Mouse (Mus musculus) retina, postnatal 1 day (tissue): ENCODE measurements around the gene Hist1h4i.
"Not testable (repeated sequence)": the region's sequence is repeated elsewhere in the genome, so short reads cannot be mapped to it uniquely, and the experiment has no call there.

Source experiments
- DNase-seq: peaks from one replicate; pipeline ENCODE4 v3.0.0-alpha.2; 2012

Hist1h4i gene

DNA sequence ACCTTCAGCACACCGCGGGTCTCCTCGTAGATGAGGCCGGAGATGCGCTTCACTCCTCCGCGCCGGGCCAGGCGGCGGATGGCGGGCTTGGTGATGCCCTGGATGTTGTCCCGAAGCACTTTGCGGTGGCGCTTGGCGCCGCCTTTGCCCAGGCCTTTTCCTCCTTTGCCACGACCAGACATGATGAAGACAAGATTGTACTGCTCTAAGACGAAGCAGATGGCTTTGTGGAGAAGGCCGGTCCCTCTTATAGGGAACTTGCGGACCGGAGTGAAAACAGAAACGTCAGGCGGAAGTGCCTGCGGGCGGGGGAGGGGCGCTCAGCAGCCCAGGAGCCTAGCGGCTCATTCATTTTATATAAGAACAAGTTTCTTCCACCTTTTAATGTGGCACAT is at the start of gene Hist1h4i:
Hist1h4i (minus strand) TSS at position 221 of the 395 bp plus-strand sequence.
- peak; percentile 96 for DNase-seq

DNA sequence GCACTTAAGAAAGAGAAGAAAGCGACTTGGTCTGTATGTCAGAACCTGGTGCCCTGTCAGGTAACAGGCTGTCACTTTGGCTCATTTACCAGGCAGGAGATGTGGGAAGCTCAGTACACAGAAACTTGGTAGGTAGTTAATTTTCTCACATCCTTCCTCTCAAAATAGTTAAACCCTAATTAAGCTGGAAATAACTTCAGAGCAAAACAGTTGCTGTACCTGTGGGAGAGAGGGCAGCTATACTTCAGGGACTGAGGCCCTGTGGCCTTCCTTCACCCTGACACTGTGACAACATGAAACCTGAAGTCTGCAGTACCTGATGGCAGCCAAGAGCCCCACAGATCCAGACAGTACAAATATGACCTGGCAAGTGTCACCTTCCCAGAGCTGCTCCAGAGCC is 43.0 kb upstream of the Hist1h4i start, which contains the start of gene Vmn1r188:
Vmn1r188 (plus strand) TSS at position 301 of the 400 bp plus-strand sequence.
- not testable (repeated sequence) for DNase-seq

DNA sequence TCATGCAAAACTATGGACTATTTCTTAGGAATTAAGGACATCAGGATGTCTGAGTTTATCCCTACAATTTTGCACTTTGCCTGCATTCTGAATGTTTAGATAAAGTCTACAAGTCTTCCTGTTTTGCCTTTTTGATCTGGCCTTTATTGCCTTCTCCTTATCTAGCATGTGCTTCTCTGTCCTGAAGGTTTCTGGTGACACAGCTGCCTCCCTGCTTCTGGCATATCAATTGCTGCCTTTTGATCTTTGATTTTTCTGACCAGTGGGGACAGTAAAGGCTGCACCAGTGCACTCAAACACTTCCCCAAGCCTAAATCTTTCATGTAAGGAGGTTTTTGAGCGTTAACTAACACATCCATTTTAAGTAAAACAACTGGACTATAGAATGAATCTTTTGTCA is 22.3 kb upstream of the Hist1h4i start:
- DNase-seq: no peak

DNA sequence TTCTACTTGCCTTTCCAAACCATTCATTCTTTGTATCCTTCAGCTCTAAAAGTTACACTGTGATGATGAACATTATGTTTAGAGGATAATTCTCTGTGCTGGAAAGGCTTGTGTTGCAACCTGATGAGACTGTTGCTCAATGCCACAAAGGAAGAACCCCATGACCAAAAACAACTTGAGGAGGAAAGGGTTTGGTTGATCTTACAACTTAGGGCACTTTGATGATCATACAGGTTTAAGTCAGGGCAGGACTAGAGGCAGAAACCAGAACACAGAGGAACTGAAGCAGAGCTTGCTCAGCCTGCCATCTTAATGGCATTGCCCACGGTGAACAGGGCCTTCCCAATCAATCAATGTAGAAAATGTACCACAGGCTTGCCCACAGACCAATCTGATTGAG is 20.3 kb upstream of the Hist1h4i start:
- no peak for DNase-seq

DNA sequence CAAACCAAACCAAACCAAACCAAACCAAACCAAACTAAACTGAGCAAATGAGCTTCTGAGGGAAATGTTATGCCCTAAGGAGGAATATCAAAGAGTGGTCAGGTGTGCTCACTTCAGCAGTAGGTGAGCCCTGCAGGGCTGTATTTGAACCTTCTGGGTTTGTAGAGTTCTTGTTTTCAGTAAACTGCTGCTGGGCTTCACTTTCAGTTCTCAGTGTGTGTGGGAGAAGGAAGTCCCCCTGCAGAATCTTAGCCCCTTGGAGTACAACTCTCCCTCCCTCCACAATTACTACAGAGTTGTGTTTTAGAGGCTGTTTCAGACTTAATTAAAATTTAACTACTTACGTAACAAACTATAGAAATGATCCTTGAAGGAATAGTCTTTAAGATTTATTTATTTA is 12.6 kb upstream of the Hist1h4i start:
- DNase-seq: no peak

DNA sequence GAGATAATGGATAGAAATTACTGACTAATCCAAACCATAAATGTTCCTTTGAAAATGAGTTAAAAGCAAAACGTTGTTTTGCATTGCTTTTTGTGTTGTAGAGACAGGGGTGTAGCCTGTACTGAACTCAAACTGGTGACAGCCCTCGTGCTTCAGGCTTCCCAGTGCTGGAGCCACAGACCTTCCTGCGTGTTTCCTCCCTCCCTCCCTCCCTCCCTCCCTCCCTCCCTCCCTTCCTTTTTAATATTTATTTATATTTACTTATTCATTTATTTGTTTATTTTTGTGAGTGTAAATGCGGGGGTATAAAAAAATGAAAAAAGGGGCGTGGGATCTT is 10.3 kb upstream of the Hist1h4i start:
- DNase-seq: no peak

DNA sequence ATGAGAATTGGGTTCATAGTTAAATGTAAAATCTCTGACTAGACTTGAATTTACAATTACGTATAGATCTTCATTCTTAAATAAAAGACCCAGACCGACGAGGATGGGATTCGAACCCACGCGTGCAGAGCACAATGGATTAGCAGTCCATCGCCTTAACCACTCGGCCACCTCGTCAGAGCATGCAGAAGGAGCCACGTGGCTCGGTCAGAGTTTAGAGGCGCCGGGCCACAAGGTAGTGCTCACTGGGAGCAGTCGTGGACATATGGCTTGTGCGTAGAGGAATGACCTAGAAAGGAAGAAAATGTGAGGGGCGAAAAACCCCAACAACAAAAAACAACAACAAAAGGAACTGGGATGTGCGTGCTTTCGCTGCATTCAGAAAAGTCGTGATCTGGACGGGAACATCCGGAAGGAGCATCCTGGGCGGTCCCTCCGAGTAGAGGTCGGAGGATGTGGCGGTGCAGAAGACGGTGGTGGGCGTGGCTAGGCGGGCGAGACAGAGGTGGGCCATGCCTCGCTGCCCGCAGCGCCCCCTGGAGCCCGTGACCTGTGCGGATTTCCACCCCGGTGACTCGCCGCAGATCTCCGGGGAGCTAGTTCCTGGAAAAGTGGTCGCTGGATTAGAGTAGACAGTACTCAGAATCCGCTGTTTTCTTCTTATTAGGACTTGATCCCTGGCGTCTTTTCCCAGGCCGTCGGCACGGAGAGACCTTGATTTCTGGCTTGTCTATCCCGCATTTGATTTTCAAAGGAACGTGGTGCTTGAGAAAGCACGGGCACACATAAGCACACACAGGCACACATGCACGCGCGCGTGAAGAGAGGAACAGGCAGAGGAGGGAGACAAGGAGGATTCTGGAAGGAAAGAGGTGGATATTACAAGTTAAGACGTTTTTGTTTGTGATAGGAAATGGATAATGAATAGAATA is 9.7 kb upstream of the Hist1h4i start:
- peak; percentile 95 for DNase-seq

DNA sequence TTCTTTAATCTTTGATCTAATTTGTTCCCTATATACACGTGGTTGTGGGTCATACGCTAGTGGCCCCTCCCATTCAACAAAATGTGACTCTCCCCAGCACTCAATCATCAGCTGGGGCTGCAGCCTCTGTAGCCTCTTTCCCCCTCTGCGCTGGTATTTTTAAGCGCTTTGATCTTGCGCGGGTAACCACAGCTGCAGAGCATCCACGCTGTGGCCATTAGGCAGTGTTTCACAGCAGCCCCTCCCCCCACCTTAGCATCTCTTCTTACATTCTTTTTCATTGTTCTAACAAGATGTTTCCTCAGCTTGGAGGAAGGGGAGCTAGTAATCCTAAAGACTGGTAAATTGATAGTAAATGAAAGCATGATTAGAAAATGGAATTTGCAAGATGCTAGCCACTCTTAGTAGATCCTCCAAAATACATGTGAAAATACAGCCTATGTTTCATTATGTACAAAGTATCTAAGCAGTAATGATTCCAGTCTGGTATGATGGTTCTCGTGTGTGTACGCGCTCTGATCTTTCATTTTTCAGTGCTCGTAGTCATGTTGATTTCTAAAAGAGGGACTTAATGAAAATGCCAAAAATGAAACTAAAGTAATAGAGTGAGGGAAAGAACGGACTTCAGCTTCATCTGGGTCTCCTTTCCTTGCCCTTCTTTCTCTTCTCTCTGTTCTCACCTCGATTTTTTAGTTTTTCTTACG is 8.7 kb upstream of the Hist1h4i start:
- peak; percentile 86 for DNase-seq

DNA sequence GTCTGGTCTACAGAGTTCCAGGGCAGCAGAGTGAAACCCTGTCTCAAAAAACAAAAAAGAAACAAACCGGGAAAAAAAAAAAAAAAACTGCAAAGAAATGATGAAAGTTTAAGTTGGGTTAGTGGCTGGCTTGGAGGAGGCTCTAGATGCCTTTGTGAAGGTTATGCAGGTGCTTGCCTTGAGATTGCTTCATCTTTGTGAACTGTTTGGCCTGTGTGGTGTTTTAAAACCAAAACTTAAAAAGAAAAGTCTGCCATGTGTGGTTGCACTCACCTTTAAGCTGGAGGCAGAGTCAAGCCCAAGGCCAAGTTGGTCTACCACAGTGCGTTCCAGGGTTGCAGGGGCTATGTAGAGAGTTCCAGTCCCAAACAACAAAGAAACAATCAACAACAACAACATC is 7.9 kb upstream of the Hist1h4i start:
- no peak for DNase-seq

DNA sequence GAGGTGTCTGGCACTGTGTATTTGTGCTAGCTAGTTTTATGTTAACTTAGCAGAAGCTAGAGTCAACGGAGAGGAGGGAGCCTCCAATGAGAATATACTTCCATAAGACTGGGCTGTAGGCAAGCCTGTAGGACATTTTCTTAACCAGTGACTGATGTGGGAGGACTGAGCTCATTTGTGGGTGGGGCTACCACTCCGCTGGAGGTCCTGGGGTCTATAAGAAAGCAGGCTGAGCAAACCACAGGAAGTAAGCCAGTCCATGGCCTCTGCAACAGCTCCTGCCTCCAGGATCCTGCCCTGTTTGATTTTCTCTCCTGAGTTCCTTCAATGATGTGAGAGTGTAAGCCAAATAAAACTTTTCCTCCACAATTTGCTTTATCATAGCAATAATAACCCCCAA is 4.1 kb upstream of the Hist1h4i start:
- no peak for DNase-seq

DNA sequence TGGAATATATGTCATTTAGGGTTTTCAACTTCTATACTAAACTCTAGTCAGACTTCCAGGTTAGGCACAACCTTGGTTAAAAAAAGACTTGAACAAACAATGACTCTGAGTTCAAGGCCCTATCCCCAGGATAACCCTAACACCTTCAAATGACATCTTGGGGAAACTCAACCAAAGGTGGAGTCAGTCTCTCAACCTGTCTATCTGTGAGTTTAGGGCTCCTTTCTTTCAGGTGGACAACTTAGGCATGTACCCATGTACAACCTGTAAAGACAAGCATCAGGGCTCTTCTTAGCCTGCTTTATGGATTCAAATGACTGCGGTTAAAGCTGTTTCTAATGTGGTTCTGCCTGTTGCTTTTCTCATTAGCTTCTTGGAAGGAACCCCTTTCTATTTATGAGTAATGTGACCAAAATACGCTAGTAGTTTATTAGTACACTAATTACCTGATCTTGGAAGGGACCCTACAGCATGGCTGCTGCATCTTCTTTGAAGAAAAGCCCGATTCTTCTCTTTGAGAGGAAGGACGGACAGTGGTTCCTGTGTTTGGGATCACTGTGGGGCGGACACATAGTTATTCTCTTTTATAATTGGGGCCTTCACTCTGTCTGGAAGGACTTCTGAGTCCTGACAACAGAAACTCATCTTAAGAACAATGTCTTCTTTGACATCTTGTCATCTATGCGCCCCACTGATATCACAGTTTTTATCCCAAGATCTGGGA is 3.4 kb upstream of the Hist1h4i start:
- no peak for DNase-seq

DNA sequence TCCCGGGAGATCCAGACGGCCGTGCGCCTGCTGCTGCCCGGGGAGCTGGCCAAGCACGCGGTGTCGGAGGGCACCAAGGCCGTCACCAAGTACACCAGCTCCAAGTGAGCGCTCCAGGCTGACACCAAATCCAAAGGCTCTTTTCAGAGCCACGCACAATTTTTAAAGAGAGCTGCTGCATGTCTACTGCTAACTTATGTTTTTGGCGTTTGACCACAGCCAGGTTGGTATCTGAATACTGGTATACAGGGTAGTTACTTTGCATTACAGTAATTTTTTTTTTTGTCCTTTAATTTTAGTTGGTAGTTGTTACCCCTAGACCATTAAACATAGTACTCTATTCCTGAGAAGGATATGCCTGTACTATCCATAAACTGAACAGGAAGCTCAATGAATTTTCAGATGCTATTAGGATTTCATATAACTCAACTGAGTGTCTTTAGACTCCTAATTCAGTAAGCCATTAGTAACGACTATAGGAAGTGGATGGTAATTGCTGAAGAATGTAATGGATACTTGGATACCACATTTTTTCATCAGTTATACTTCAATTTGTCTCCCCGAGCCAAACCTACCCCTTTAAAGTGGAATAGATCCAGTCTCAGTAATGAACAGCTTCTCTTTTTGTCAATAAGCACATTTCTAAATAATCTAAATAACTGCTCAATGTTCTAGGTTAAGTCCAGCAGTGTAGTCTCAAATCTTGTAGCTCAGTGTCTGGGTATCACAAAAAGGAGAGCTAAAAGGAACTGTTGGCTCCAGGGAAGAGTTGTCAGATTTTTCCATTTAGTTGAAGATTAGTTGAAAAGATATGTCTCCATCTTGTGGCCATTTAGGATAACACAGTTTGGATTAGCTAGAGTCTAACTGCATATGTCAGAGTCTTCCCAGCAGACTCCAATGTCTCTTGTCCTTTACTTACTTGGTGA is 2.6 kb upstream of the Hist1h4i start:
- DNase-seq: peak; percentile 85

DNA sequence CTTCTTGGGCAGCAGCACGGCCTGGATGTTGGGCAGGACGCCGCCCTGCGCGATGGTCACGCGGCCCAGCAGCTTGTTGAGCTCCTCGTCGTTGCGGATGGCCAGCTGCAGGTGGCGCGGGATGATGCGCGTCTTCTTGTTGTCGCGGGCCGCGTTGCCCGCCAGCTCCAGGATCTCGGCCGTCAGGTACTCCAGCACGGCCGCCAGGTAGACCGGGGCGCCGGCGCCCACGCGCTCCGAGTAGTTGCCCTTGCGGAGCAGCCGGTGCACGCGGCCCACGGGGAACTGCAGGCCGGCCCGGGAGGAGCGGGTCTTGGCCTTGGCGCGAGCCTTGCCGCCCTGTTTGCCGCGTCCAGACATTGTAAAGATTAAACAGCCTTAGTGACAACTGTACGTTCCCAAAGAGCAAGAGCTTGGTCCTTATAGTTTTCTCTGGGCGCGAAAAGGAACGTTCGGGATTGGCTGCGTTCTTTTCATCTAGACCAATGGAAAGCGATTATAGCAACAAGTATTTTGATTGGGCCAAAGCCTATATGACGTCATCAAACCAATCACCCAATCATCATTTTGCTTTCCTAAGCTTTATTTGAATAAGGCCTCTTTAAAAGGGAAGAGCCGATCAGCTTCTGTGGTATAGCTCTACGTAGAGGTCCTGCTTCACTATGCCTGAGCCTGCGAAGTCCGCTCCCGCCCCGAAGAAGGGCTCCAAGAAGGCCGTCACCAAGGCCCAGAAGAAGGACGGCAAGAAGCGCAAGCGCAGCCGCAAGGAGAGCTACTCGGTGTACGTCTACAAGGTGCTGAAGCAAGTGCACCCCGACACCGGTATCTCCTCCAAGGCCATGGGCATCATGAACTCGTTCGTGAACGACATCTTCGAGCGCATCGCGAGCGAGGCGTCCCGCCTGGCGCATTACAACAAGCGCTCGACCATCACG is 1.7 kb upstream of the Hist1h4i start, which contains the start of the genes Hist1h2ag and Hist1h2bj:
Hist1h2ag (minus strand) TSS at position 377 of the 935 bp plus-strand sequence.
Hist1h2bj (plus strand) TSS at position 647 of the 935 bp plus-strand sequence.
- peak; percentile 100 for DNase-seq

DNA sequence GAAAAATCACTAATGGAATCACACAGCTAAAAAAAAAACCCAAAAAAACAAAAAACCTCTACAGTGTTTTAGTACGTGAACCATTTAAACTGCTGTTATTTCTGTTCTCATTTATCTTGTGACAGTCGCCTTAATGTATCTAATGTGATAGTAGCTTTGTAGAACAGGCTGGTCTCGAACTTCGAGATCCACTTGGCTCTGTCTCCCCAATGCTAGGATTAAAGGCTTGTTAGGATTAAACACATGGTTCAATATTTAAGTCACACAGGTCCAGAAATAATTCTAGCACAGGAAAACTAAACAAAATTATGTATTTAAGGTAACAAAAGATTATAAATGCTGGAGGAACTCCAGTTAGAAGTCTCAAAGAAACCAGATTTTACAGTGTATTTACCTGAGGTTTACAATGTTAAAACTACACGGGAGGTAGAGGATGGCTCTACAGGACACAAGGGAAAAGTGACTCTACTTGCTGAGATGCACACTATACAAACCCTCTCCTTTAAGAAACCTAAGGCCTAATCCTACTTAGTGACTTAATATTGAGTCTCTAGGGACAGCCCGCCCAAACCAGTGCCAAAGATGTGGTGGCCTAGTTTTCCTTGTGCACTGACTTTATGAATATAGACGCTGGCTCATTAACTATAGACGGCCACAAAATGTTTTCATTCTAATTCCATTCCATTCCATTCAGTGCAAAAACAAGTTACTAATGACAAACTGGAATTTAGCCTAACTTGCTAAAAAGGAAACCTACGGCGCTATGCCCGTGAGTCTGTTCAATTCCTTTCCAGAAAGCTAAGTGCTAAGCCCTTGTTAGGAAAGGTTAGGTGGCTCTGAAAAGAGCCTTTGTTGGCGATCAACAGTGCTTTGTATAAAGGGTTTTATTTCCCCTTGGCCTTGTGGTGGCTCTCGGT is 747 bp upstream of the Hist1h4i start:
- peak; percentile 54 for DNase-seq

DNA sequence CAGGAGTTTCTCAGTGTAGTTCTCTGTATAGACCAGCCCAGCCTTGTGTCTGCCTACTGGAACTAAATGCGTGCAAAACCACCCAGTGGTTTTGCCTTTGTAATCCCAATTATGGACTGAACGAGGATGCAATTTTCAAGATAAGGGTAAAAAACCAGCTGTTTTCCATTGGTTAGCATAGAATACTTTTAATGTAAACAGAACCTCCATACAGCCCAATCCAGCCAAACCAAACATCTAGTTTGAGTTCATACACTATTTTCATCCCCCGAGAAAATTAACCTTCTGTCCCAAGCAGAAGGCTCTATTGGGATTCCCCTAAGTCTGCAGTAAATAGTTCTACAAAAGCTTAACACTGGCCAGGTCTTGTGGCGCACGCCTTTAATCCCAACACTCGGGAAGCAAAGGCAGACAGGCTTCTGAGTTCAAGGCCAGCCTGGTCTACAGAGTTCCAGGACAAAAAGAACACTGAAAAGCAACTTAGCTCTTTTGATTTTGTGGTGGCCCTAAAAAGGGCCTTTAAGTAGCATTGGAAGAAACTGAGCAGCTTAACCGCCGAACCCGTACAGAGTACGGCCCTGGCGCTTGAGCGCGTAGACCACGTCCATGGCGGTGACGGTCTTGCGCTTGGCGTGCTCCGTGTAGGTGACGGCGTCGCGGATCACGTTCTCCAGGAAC is 559 bp downstream of the Hist1h4i start:
- DNase-seq: peak; percentile 69

DNA sequence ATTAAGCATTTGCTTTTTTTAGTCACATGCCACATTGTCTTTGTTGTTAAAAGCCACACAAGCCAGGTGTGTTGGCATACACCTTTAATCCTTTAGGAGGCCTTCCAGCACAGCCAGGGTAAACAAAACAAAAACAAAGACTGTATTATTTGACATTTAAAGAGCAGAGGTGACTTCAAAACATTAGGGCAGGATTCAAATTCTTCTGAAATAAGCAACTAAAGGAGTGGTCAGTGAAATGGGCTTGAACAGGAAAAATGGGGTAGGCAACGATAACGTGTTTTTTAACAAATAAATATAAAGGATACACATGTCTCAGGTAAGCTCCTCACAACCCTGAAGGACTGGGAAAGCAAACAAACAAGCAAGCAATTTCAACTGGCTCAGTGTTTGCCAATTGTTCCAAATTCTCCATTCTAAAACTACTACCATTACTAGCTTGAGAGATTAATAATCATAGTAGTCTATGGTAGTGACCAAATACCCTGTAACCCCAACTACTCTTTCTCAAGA is 1.2 kb downstream of the Hist1h4i start:
- DNase-seq: no peak

DNA sequence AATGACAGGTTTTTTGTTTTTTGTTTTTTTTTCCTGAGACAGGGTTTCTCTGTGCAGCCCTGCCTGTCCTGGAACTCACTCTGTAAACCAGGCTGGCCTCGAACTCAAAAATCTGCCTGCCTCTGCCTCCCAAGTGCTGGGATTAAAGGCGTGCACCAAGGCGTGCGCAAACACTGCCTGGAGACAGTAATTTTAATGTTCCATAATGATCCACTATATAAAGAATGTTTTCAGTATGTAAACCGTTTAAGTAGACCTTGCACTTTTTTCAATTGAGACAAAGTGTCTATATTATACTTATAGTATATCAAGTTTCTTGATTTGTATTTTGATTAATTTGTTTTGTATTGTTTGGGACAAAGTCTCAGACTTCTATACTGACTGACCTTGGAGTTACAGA is 1.8 kb downstream of the Hist1h4i start:
- no peak for DNase-seq

DNA sequence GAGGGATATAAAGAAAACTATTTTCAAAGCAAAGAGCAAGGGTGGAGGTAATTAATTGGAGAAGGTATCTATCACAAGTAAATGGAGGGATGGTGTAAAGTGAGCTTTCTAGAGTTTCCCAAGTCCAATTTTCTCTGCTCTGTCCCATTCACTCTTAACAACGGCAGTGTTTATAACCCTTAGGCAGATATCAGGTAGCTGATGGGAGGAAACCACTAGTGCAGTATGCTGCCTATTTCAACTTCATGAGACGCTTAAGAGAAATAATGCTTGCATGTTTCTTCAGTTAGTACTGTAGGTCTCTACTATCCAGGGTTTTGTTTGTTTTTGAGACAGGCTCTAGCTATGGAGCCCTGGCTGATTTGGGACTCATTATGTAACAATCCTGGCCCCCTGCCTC is 3.7 kb downstream of the Hist1h4i start:
- DNase-seq: no peak

DNA sequence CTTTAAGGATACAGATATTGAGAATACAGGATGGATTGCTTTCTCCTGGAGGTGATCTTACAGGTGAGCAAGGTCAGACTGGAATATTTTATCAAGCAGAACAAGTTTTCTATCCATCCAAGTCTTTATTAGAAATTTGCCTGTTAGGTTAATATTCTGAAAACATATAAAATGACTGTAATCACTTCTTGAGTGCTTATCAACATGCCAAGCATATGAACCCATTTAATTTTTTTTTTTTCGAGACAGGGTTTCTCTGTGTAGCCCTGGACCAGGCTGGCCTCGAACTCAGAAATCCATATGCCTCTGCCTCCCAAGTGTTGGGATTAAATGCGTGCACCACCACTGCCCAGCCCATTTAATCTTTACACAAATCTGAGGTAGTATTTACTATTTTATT is 4.2 kb downstream of the Hist1h4i start:
- DNase-seq: no peak
